Mouse (Mus musculus): ENCODE measurements around the gene Zfp184.
A peak's percentile ranks its signal among the peaks of the same experiment; 100 is the strongest.

- no peak for TF ChIP-seq CTCF (IDR thresholded peaks at IDR 0.05 in 2 of 3, conservative IDR thresholded peaks at IDR 0.05 in 1 of 3; ENCODE audit: control insufficient read depth in 1 of 3, insufficient read depth in 1 of 3, low read depth in 2 of 3, low read length in 3 of 3, poor library complexity in 1 of 3, severe bottlenecking in 1 of 3)
- TF ChIP-seq TAL1 (IDR thresholded peaks at IDR 0.05; ENCODE audit: low read length) = no peak
- TF ChIP-seq POLR2A (IDR thresholded peaks at IDR 0.05; ENCODE audit: control insufficient read depth in 1 of 2, insufficient read depth in 1 of 2, low read depth in 1 of 2, low read length in 2 of 2, poor library complexity in 1 of 2) = no peak
- no peak for TF ChIP-seq GATA1 (IDR thresholded peaks at IDR 0.05; ENCODE audit: low read depth, low read length)
- TF ChIP-seq TCF12 (IDR thresholded peaks at IDR 0.05; ENCODE audit: low read depth, low read length) = no peak
- no peak for TF ChIP-seq MAX (IDR thresholded peaks at IDR 0.05; ENCODE audit: low read length)
- TF ChIP-seq EP300 (IDR thresholded peaks at IDR 0.05; ENCODE audit: low read depth in 1 of 2, low read length in 2 of 2) = no peak
- no peak for TF ChIP-seq USF1 (IDR thresholded peaks at IDR 0.05; ENCODE audit: low read depth, low read length)
- TF ChIP-seq USF2 (IDR thresholded peaks at IDR 0.05; ENCODE audit: borderline replicate concordance in 1 of 2, insufficient read depth in 1 of 2, low read depth in 1 of 2, low read length in 2 of 2) = no peak
- TF ChIP-seq HCFC1 (IDR thresholded peaks at IDR 0.05; ENCODE audit: low read depth, low read length) = no peak
- TF ChIP-seq ZC3H11A (IDR thresholded peaks at IDR 0.05; ENCODE audit: low read depth, low read length) = no peak
- peak; percentile 100 for TF ChIP-seq TBP (IDR thresholded peaks at IDR 0.05; ENCODE audit: low read depth, low read length)
These were observed 25.0 kb upstream of the Zfp184 start for GRCm38 (mm10) chr13:21919836-21920431.
